Mouse (Mus musculus): Measurements from ENCODE around the gene Ptprt.

Gene Ptprt

GRCm38 (mm10) chr2:161668302-161668986 is 992.5 kb downstream of the Ptprt start:
- DNase-seq (ENCODE audit: low read depth), result no peak

- no peak for DNase-seq (ENCODE audit: low read depth)
Observed at GRCm38 (mm10) chr2:161661912-161662311, 999.0 kb downstream of the Ptprt start.

- no peak for DNase-seq (ENCODE audit: low read depth)
Observed at GRCm38 (mm10) chr2:161660827-161661226, 1000.1 kb downstream of the Ptprt start.

GRCm38 (mm10) chr2:161657046-161657445 is 1003.9 kb downstream of the Ptprt start:
- no peak for DNase-seq (ENCODE audit: low read depth)

DNA sequence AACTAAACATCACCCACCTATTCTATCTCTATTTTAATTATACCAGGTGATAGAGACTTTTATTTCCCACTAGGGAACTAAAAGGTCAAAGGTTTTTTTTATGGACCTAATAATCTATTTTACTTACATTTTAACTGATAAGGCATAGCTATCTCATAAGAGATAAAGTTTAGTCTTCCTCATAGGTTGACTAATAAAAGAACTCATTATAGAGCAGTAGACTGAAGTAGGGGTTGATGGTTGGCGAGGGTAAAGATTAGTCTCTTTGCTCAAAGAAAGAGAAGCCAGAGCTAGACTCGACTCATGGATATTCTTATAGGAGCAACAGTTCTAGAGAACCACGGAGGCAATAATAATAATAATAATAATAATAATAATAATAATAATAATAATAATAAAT is 1004.3 kb downstream of the Ptprt start:
- no peak for DNase-seq (ENCODE audit: low read depth)

DNA sequence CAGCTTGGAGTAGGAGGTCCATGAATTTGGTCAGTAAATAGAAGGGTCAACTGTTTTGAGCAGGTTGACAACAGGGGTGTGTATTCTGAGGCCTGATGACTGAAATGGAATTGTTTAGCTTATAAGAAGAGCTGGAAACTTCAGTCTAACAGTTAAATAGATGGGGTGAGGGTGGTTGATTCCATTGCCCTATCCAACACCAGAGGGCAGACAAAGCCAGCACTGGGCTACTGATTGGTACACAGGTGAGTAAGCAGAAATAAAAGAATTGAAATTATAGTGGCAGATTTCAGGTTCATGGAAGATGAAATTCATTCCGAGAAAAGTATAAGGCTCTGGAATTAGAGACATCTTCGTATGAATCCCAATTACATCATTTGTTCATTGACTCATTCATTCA is 1020.1 kb downstream of the Ptprt start:
- DNase-seq (ENCODE audit: low read depth), result no peak

GRCm38 (mm10) chr2:161634084-161634483 is 1026.9 kb downstream of the Ptprt start:
- no peak for DNase-seq (ENCODE audit: low read depth)

DNA sequence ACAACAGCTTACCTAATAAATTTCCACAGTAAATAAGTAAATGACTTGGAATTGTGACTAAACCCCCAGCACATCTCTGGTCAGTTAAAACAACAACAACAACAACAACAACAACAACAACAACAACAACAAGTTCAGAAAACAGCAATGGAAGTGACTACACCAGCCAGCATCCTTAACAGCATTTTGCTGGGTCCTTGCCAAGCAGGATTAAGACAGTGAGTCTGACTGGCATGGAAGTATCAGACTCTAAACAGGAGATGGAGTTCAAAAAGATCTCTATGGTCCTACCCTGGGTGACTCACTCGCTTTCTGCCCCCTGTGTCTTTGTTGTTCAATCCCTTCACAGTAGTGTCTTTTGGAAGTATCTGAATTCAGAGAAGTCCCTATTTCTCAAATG is 1035.1 kb downstream of the Ptprt start:
- no peak for DNase-seq (ENCODE audit: low read depth)

GRCm38 (mm10) chr2:161608401-161608800 is 1052.5 kb downstream of the Ptprt start:
- DNase-seq (ENCODE audit: low read depth), result no peak

- DNase-seq (ENCODE audit: low read depth), result no peak
Observed at GRCm38 (mm10) chr2:161607372-161607771, 1053.6 kb downstream of the Ptprt start.

GRCm38 (mm10) chr2:161600206-161600808 is 1060.6 kb downstream of the Ptprt start:
- no peak for DNase-seq (ENCODE audit: low read depth)

DNA sequence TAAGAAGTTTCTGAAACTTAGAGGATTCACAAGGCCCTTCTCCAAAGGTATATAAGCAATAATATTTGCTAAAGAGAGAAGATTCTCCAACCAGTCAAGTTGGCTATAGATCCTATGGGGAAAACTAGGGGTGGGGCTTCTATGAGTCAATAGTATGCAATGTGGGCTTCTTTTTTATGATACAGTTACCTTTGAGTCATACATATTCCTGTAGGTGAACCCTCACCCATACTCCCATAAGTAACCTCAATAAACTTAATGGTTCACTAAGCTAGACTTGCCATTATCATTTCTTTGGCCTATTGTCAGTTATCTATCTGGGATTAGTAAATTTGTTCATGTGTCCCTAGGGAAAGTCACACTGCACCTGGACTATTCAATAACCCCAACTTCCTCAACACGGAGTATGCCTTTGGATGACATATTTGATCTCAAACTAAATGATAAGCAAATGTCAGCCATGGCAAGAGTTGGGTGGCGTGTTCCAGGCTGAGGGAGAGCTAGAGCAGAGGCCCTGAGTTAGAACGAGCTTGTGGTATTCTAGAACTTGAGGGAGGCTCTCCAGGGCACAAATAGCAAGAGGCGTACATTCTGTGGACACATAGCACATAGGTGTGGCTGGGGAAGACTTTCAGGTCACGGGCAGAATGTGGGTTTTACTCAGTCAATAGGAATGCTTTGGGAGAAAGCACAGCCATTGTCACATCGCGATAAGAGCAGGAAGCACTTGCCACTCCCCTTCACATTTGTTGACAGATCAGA is 1067.4 kb downstream of the Ptprt start:
- DNase-seq (ENCODE audit: low read depth), result no peak

- DNase-seq (ENCODE audit: low read depth), result no peak
Observed at GRCm38 (mm10) chr2:161574401-161574800, 1086.5 kb downstream of the Ptprt start.

- DNase-seq (ENCODE audit: low read depth), result no peak
Observed at GRCm38 (mm10) chr2:161572201-161572600, 1088.7 kb downstream of the Ptprt start.

GRCm38 (mm10) chr2:161570236-161570995 is 1090.5 kb downstream of the Ptprt start:
- DNase-seq (ENCODE audit: low read depth), result no peak

DNA sequence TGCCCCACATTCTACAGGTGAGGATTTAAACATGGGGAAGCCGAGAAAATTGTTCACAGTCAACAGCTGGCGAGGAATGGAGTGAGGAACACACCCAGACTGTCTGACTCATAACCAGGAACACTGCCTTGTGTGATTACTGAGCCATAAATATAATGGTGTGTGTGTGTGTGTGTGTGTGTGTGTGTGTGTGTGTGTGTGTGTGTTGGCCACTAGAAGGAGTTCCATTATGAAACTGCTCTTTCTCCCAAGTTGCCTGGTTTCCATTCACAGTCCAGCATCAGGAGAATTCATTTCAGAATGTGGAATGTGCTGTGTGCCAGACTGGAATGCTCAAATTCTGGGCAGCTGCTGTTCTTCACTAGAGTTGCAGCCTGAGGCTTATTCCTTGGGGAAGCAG is 1099.4 kb downstream of the Ptprt start:
- no peak for DNase-seq (ENCODE audit: low read depth)

DNA sequence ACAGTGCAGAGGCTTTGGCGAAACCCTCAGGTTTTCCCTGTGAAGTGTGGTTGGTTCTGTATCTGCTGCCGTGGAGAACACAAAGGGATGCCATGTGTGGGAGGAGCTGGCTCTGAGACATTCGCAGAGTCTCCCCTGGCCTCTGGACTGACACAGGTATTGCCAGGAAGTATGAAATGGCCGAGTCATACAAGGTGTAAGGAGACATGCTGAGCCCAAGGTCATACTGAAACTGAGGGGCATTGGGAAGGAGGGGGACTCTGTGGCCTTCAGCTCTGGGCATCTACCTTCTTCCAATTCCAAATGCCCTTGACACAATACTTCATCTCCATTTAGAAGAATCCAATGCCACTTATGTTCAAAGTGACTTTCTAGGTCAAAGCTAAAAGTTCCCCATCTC is 1103.1 kb downstream of the Ptprt start:
- DNase-seq (ENCODE audit: low read depth), result no peak

DNA sequence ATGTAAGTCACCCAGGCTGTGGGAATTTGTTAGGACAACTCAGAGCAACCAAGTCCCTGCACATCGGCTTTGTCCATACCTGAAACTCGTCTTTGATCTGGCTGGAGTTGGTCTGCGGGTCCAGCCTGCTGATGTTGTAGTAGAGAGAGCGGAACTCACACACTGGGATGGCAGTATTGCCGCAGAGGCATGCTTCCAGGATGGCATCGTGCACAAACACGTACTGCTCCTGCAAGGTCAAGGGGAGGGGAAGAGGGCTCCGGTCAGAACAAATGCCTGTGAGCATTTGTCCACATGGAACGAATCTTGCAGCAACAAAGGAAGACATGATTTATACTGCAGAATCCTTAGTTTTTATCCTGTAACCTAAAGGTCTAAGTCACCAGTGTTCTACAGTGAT is 1107.3 kb downstream of the Ptprt start:
- no peak for DNase-seq (ENCODE audit: low read depth)

GRCm38 (mm10) chr2:161552011-161552410 is 1108.9 kb downstream of the Ptprt start:
- DNase-seq (ENCODE audit: low read depth), result no peak

- no peak for DNase-seq (ENCODE audit: low read depth)
Observed at GRCm38 (mm10) chr2:161549577-161549976, 1111.4 kb downstream of the Ptprt start.

DNA sequence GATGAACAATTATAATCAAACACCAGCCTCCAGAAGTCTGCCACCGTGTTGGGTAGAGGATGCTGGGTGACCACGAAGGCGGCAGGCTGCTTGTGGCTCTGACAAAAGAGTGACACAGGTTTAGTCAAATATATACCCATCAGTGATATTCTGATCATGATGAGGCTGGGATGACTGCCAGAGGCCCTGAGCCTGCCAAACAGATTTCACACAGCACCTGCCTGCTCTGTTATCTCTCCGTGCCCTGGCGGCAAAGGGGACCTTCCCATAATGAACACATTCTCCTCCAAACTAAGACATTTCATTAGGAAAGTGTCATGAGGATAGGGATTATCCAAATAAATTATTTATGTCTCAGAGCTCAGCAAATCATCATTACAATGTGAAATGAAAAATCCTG is 1113.6 kb downstream of the Ptprt start:
- DNase-seq (ENCODE audit: low read depth), result no peak

GRCm38 (mm10) chr2:161545406-161545805 is 1115.5 kb downstream of the Ptprt start:
- no peak for DNase-seq (ENCODE audit: low read depth)

- DNase-seq (ENCODE audit: low read depth), result no peak
Observed at GRCm38 (mm10) chr2:161534151-161534550, 1126.8 kb downstream of the Ptprt start.

All from induced T-regulatory cell, adult 2 months (primary cell).